Mouse (Mus musculus) heart, postnatal 14 days (tissue): ENCODE data around the gene Zfp784. TPM values are rescaled to one million over a fixed set of nuclear protein-coding genes. Genes with fewer than 3 reads are reported as not detected.
A peak's percentile ranks its signal among the peaks of the same experiment; 100 is the strongest.

ENCODE experiments used
- DNase-seq, 2 experiments: peaks; one replicate each; pipeline ENCODE4 v3.0.0; 2021 to 2022
- intact Hi-C: fragments of 180-260 bp; cut with DNase I; formaldehyde crosslinking; loops from one replicate; pipeline ENCODE4 v1.15.1; 2025
- total RNA-seq, 2 experiments: library from RNA; stranded (reverse); gene quantifications; 2 replicates each; pipeline ENCODE4 v1.2.3; 2021

The Zfp784 gene
- total RNA-seq, 2 experiments from 2014 or later = 5.0 to 6.6 TPM

- intact Hi-C loops = loop anchor here (2.0 kb wide), 2 partner anchors 46 to 64 kb away; partner anchors contain the start of genes Fiz1, Gm44973, Rasl2-9 and Zfp524
- DNase-seq = peak; percentile 97 to 99
Measured at GRCm38 (mm10) chr7:5060944-5061773, 22.9 kb upstream of the Zfp784 start.

GRCm38 (mm10) chr7:5060239-5060731 is 22.0 kb upstream of the Zfp784 start:
- intact Hi-C loops = loop anchor here (2.0 kb wide), 2 partner anchors 45 to 65 kb away; partner anchors contain the start of genes Fiz1, Gm44973, Rasl2-9 and Zfp524
- DNase-seq = peak; percentile 75 to 82

GRCm38 (mm10) chr7:5059421-5059820 is 21.2 kb upstream of the Zfp784 start:
- intact Hi-C loops = loop anchor here (10.0 kb wide), 1 partner anchor 505 kb away; no protein-coding TSS in a partner anchor
- DNase-seq = no peak

GRCm38 (mm10) chr7:5058631-5059030 is 20.4 kb upstream of the Zfp784 start:
- no peak for DNase-seq
- intact Hi-C loops = loop anchor here (10.0 kb wide), 1 partner anchor 504 kb away; no protein-coding TSS in a partner anchor

GRCm38 (mm10) chr7:5057804-5058203 is 19.6 kb upstream of the Zfp784 start:
- DNase-seq = no peak
- intact Hi-C loops = loop anchor here (10.0 kb wide), 1 partner anchor 503 kb away; no protein-coding TSS in a partner anchor

GRCm38 (mm10) chr7:5057381-5057780 is 19.1 kb upstream of the Zfp784 start:
- intact Hi-C loops = loop anchor here (10.0 kb wide), 1 partner anchor 503 kb away; no protein-coding TSS in a partner anchor
- no peak for DNase-seq

- DNase-seq = no peak
- intact Hi-C loops = loop anchor here (10.0 kb wide), 1 partner anchor 502 kb away; no protein-coding TSS in a partner anchor
Measured at GRCm38 (mm10) chr7:5056651-5057263, 18.5 kb upstream of the Zfp784 start.

- no peak for DNase-seq
- intact Hi-C loops = loop anchor here (10.0 kb wide), 1 partner anchor 499 kb away; no protein-coding TSS in a partner anchor
Measured at GRCm38 (mm10) chr7:5053456-5054179, 15.4 kb upstream of the Zfp784 start.

GRCm38 (mm10) chr7:5052931-5053343 is 14.7 kb upstream of the Zfp784 start:
- no peak for DNase-seq
- intact Hi-C loops = loop anchor here (10.0 kb wide), 1 partner anchor 498 kb away; no protein-coding TSS in a partner anchor

- DNase-seq = no peak
- intact Hi-C loops = loop anchor here (10.0 kb wide), 1 partner anchor 498 kb away; no protein-coding TSS in a partner anchor
Measured at GRCm38 (mm10) chr7:5052438-5052837, 14.2 kb upstream of the Zfp784 start.

- intact Hi-C loops = loop anchor here (10.0 kb wide), 1 partner anchor 497 kb away; no protein-coding TSS in a partner anchor
- peak; percentile 81 to 85 for DNase-seq
Measured at GRCm38 (mm10) chr7:5051193-5052192, 13.2 kb upstream of the Zfp784 start, which contains the start of gene Zfp580. Gene Zfp580, plus strand, starts transcription at chr7:5051538.

- intact Hi-C loops = loop anchor here (1.0 to 5.0 kb wide), 2 partner anchors 35 to 104 kb away; partner anchors contain the start of genes Fiz1 and Zfp524
- peak in 1 of 2 experiments; percentile 42 for DNase-seq
Measured at GRCm38 (mm10) chr7:5047313-5047712, 9.1 kb upstream of the Zfp784 start.

- intact Hi-C loops = loop anchor here (5.0 kb wide), 1 partner anchor 34 kb away; the partner anchor contains the start of genes Fiz1 and Zfp524
- DNase-seq = no peak
Measured at GRCm38 (mm10) chr7:5046112-5046511, 7.9 kb upstream of the Zfp784 start.

- intact Hi-C loops = loop anchor here (5.0 kb wide), 1 partner anchor 33 kb away; the partner anchor contains the start of genes Fiz1 and Zfp524
- DNase-seq = no peak
Measured at GRCm38 (mm10) chr7:5044981-5045380, 6.7 kb upstream of the Zfp784 start.

GRCm38 (mm10) chr7:5038940-5039339 is 694 bp upstream of the Zfp784 start:
- no peak for DNase-seq
- intact Hi-C loops = no loop called here

- no peak for DNase-seq
- intact Hi-C loops = no loop called here
Measured at GRCm38 (mm10) chr7:5037467-5037866, 779 bp downstream of the Zfp784 start.

- intact Hi-C loops = no loop called here
- no peak for DNase-seq
Measured at GRCm38 (mm10) chr7:5037026-5037425, 1.2 kb downstream of the Zfp784 start.

GRCm38 (mm10) chr7:5036136-5036535 is 2.1 kb downstream of the Zfp784 start:
- DNase-seq = no peak
- intact Hi-C loops = no loop called here
